Mouse (Mus musculus) telencephalon, adult 2 months (tissue): ENCODE measurements around the gene Prdx6.
A peak's percentile ranks its signal among the peaks of the same experiment; 100 is the strongest.
"Not testable (repeated sequence)": the region's sequence is repeated elsewhere in the genome, so short reads cannot be mapped to it uniquely, and the experiment has no call there.

Experiments
- DNase-seq: peaks from one replicate; pipeline ENCODE4 v3.0.0-alpha.2; 2011; ENCODE audit warnings: low read depth, low spot score

The Prdx6 gene

GRCm38 (mm10) chr1:161251417-161252265 lies 622 bp upstream of the Prdx6 start:
- DNase-seq: no peak

- DNase-seq: peak; percentile 21
These were observed 902 bp downstream of the Prdx6 start for GRCm38 (mm10) chr1:161250031-161250603.

DNA sequence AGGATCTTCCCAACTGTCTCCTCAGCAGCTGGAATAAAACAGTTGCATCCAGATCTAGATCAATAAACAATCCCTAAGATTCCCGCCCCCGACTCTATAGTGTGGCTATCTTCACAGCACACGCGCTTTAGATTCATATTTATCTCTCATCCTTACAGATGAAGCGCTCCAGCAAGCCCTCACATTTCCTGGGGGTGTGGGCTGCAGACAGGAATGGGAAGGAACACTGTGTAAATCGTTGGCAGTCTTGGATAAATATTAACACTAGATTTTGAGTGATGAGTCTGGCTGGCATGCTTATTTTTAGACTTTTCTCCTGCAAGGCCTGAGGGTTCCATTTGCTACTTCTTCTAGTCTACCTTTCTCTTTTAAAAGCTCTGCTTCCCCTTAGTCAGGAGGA lies 1.6 kb downstream of the Prdx6 start:
- DNase-seq: peak; percentile 24

GRCm38 (mm10) chr1:161248685-161249084 lies 2.3 kb downstream of the Prdx6 start:
- DNase-seq: no peak

GRCm38 (mm10) chr1:161247643-161248580 lies 3.1 kb downstream of the Prdx6 start:
- no peak for DNase-seq

DNA sequence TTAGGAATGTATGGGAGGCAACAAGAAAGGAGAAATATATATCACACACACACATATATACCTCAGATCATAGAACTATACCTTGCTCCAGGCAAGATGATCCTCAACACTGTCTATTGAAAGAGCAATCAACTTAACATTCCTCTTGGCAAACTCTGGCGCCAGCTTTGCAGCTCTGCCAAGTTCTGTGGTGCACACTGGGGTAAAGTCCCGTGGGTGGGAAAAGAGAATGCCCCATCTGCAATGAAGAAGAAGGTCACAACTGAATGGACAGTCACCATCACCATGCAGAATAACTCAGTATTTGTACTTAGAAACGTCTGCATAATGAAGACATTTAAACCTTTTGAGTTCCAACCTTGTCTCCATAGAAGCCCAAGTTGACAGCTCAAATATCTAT lies 3.8 kb downstream of the Prdx6 start:
- no peak for DNase-seq

DNA sequence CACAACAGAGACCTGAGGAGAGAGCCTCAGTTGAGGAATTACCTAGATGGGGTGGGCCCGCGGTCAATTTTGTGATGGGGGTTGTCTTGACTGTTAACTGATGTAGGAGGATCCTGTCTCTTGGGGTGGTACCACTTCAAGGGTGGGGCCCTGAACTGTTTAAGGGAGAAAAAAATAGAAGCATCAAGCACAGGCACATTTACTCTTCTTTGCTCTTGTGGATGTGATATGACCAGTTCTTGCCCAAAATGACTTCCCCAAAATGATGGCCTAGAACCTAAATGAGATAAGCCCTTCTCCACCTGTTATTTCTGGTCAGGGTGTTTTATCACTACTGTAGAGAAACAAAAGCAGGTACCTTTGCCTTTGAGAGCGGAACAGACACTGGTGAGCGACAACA lies 13.3 kb downstream of the Prdx6 start:
- no peak for DNase-seq

DNA sequence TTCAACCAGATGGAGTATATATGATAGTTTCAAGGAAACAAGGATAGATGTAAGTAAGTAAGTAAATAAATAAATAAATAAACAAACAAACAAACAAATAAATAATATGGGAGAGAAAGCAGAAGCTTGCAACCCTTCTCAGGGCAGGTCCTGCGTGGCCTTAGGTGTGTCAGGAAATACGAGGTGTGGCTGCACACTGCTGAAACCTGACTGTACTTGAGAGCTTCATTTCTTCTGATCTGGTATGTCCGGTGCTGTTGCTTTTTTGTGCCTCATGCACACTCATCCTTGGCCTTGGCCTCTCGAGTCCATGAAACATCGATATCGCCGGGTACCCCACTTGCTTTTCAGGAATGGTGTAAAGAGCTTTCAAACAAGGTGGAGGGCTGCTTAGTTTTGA lies 13.7 kb downstream of the Prdx6 start:
- no peak for DNase-seq

- no peak for DNase-seq
These were observed 17.7 kb downstream of the Prdx6 start for GRCm38 (mm10) chr1:161233226-161233839.

DNA sequence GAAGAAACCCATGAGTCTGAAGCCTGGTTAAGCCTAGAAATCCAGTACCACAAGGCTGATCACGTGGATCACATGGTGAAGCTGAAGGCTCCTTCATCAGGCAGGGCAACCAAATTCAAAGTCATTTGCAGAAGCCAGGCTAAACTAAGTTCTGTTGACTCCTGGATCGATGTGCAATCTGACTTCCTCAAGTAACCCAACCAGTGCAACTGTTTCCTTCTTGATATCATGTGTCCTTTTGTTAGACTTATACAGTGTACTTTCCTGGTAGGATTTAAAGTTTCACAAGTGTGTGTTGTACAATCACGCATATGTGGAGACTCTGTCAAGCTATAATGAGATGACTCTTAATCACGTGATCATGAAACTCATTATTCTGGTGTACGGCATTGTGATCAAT lies 18.8 kb downstream of the Prdx6 start:
- DNase-seq: no peak

DNA sequence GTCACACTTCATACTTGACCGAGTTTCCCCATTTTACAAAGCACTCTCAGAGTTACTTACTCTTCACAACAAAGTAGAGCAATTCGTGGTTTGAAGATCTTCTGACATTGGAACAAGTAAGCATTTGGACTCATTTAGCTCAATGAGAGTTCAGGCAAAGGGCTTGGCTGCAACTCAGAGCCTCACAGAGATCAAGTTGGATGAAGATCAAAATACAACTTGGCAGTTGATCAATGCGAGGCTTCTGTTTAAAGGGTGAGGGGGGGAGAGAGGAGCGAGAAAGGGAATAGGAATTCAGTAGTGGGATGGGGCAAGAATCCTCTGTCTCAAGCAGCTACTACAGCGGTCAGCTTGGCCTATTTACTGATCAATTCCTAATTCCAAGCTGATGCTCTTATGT lies 26.2 kb downstream of the Prdx6 start:
- DNase-seq: peak; percentile 31

DNA sequence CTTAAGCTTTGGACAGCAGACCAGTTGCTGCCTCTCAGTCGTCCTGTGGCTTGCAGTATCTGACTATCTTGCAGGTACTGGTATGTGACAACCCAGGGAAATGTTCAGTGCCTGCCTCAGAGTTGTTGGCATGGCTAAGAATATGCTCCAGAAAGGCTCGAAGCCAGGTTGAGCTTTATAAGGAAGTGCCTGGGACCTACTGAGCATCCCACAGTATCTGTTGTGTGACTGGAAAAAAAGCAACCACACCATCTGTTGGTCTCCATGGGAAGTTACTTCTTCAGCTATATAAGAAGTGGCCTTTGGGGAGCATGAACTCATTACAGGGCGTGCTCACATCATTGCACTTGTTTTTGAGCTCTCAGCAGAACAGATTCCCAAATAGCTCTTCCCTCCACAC lies 31.2 kb downstream of the Prdx6 start:
- DNase-seq: peak; percentile 26

DNA sequence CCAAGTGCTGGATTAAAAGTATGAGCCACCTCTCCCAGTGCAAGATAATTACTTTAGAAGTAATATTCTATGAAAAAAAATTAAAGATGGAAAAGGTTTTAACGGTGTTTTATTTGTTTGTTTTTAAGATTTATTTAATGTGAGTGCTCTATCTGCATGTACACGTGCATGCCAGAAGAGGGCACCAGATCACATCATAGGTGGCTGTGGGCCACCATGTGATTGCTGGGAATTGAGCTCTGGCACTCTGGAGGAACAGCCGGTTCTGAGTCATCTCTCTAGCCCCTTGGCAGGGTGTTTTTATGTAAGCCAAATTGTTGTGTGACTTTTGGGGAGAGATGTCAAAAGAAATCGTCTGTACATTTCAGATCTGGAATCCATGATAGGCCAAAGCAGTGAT lies 36.6 kb downstream of the Prdx6 start:
- DNase-seq: no peak

DNA sequence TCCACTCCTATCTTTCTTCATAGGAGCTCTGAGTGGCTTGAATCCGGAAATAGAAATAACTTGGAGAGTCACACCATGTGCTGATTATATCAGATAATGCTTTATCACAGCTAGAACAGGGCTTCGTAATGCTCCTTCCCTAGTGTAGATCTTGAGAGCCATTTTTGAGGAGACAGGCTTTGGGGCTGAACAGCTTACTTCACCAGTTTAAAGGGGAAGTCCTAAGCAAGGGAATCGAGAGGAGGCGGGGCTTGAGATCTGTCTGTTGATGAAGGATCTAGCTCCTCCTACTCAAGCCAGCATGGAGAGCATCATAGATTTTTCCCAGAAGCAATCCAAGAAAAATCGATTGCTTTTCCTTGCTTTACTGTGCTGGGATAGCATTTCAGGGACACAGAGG lies 51.2 kb downstream of the Prdx6 start:
- no peak for DNase-seq

DNA sequence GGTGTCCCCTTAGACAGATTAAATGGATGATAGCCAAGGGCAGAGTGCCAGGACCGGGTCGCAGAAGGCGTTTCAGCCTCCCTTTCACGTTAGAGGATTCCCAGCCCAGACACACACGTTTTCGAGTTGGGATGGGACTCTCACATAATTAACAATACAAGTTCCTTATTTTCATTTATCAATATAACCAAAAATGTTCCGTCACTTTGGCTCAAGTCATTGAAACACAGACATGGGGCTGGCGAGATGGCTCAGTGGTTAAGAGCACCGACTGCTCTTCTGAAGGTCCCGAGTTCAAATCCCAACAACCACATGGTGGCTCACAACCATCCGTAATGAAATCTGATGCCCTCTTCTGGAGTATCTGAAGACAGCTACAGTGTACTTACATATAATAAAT lies 54.7 kb downstream of the Prdx6 start:
- not testable (repeated sequence) for DNase-seq

DNA sequence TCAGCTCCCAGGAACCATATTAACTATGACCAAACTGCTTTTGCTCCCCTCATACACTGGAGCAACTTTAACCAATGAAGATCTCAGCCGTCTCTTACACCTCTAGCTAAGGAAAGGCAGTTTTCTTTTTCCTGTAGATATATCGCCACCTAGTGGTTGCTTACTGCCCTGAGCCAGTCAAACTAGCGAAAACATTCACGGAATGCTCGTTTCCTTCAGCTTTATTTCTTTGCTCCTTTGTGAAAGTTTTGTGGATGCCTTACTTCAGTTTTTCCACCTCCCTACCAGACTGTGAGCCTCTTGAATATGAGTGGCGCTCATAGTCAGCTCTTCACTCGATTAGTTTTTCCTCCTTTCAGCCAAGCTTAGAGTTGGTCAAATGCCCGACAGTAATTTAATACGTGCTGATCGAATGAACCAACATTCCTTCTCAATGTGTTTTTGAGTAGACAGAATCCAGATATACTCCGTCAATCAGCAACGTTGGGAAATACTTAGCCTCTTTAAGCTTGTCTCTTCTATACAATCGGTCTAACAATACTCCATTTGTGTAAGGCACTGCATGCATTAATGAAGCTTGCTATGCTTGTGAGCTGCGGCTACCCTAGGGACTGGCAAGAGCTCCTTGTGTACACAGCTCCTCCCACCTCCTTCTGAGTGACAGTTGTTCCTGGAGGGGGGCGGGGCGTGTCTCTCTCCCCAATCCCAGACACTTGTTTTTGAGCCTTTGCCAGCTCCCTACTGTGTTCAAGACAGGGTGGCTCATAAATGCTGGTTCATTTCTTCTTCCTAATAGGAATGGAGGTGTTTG lies 55.3 kb downstream of the Prdx6 start:
- peak; percentile 62 for DNase-seq

DNA sequence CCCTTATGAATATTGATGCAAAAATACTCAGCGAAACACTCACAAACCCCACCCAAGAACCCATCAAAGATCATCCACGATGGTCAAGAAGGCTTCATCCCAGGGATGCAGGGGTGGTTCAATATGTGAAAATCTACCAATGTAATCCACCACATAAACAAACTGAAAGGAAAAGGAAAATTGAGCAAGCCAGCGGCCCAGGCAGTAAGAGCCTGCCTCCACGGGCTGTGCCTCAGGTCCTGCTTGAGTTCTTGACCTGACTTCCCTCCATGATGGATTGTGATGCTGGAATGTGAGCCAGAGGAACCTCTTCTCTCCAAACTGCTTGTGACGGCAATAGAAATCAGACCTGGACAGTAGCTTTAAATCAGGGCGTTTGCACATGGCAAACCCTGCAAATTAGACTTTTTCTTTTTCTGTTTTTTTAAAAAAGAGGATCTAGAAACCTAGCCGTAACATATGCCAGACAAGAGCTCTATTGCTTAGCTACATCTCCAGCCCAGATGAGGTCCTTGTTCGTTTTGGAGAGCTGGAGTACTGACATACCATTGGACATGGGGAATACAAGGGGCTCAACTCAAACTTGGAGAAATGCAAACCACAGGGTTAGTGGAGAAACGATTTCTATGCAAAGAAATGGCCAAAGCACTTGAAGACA lies 60.6 kb downstream of the Prdx6 start:
- no peak for DNase-seq
